Mouse (Mus musculus) myocyte (in vitro differentiated cells): ENCODE data around the gene Acot5. TPM values are rescaled to one million over a fixed set of nuclear protein-coding genes. Genes with fewer than 3 reads are reported as not detected.
"Not testable (repeated sequence)": the region's sequence is repeated elsewhere in the genome, so short reads cannot be mapped to it uniquely, and the experiment has no call there.

Experiments
- H3K27me3 ChIP-seq: one replicate; pipeline ENCODE4 v1.6.1; 2011; ENCODE audit not compliant: control insufficient read depth, insufficient read depth, insufficient read length
- H3K36me3 ChIP-seq: one replicate; pipeline ENCODE4 v1.6.1; 2011; ENCODE audit not compliant: control insufficient read depth, insufficient read depth
- H3K4me2 ChIP-seq: one replicate; pipeline ENCODE4 v1.6.1; 2011; ENCODE audit warnings: low read depth, control low read depth
- H3K4me3 ChIP-seq: one replicate; pipeline ENCODE4 v1.5.1; 2011; ENCODE audit warnings: mild to moderate bottlenecking, control low read depth, moderate library complexity
- H3K79me2 ChIP-seq: one replicate; pipeline ENCODE4 v1.6.1; 2011; ENCODE audit not compliant: control insufficient read depth, insufficient read depth
- H3ac ChIP-seq: one replicate; pipeline ENCODE4 v1.6.1; 2011; ENCODE audit not compliant: control insufficient read depth, insufficient read length
- CEBPB ChIP-seq: IDR thresholded peaks from 2 replicates; pipeline ENCODE4 v1.6.1; 2011; ENCODE audit warnings: mild to moderate bottlenecking, moderate library complexity; ENCODE audit not compliant: poor library complexity, insufficient read depth, severe bottlenecking
- E2F4 ChIP-seq: IDR thresholded peaks from one replicate; pipeline ENCODE4 v1.6.1; 2011; ENCODE audit warnings: mild to moderate bottlenecking, control low read depth, moderate library complexity; ENCODE audit not compliant: insufficient read depth
- MAX ChIP-seq: IDR thresholded peaks from one replicate; pipeline ENCODE4 v1.6.1; 2011; ENCODE audit warnings: low read depth, mild to moderate bottlenecking, control low read depth
- MYOD1 ChIP-seq, 3 experiments: IDR thresholded peaks; one replicate each; pipeline ENCODE4 v1.6.1; 2011; ENCODE audit warnings: control low read depth in 2 of 3, low read depth in 2 of 3, mild to moderate bottlenecking in 2 of 3, moderate library complexity in 1 of 3; ENCODE audit not compliant: insufficient read length in 2 of 3, control insufficient read depth in 1 of 3
- MYOG ChIP-seq, 3 experiments: IDR thresholded peaks; one replicate each; pipeline ENCODE4 v1.6.1; 2011; ENCODE audit warnings: control low read depth in 2 of 3, low read depth in 2 of 3, mild to moderate bottlenecking in 2 of 3; ENCODE audit not compliant: insufficient read length in 2 of 3, control insufficient read depth in 1 of 3, insufficient read depth in 1 of 3
- POLR2A ChIP-seq: IDR thresholded peaks from one replicate; pipeline ENCODE4 v1.6.1; 2011; ENCODE audit warnings: low read depth, mild to moderate bottlenecking, control low read depth, moderate library complexity; ENCODE audit not compliant: insufficient read length
- POLR2AphosphoS2 ChIP-seq: IDR thresholded peaks from one replicate; pipeline ENCODE4 v1.6.1; 2011; ENCODE audit warnings: low read depth, control low read depth; ENCODE audit not compliant: insufficient read length
- REST ChIP-seq: IDR thresholded peaks from one replicate; pipeline ENCODE4 v1.6.1; 2011; ENCODE audit warnings: mild to moderate bottlenecking, control low read depth, moderate library complexity; ENCODE audit not compliant: insufficient read depth, insufficient read length
- SRF ChIP-seq: IDR thresholded peaks from one replicate; pipeline ENCODE4 v1.6.1; 2011; ENCODE audit warnings: low read depth; ENCODE audit not compliant: control insufficient read depth, insufficient read length
- TCF12 ChIP-seq: IDR thresholded peaks from one replicate; pipeline ENCODE4 v1.6.1; 2011; ENCODE audit warnings: mild to moderate bottlenecking, control low read depth; ENCODE audit not compliant: poor library complexity, insufficient read depth, severe bottlenecking
- TCF3 ChIP-seq: IDR thresholded peaks from one replicate; pipeline ENCODE4 v1.6.1; 2011; ENCODE audit warnings: low read depth, control low read depth; ENCODE audit not compliant: insufficient read length
- USF1 ChIP-seq: IDR thresholded peaks from one replicate; pipeline ENCODE4 v1.6.1; 2011; ENCODE audit warnings: low read depth, mild to moderate bottlenecking, control low read depth, moderate library complexity
- polyA plus RNA-seq: library from polyadenylated mRNA; unstranded; fragments of >200 nt; fragmentation: generic; extraction: Trizol; gene quantifications from one replicate; pipeline ENCODE4 v1.2.1, GENCODE M21; 2012; ENCODE audit warnings: missing spikeins

The Acot5 gene
- not detected for polyA plus RNA-seq

GRCm38 (mm10) chr12:84068986-84069385 lies at the start of gene Acot5:
Gene Acot5, plus strand, starts transcription at chr12:84069325.
- no peak within 1 kb of the TSS for H3ac ChIP-seq
- no peak within 1 kb of the TSS for H3K4me2 ChIP-seq
- no peak within 1 kb of the TSS for H3K4me3 ChIP-seq
- no peak for TF ChIP-seq E2F4
- TF ChIP-seq REST, result no peak
- TF ChIP-seq CEBPB, result no peak
- TF ChIP-seq MYOG (IDR thresholded peaks at IDR 0.05; ENCODE audit: control insufficient read depth in 1 of 3, insufficient read depth in 1 of 3, insufficient read length in 2 of 3, low read depth in 2 of 3), result no peak
- TF ChIP-seq POLR2AphosphoS2, result no peak
- no peak for TF ChIP-seq MAX
- no peak for TF ChIP-seq TCF12
- no peak for TF ChIP-seq USF1
- no peak for TF ChIP-seq MYOD1 (IDR thresholded peaks at IDR 0.05; ENCODE audit: control insufficient read depth in 1 of 3, insufficient read length in 2 of 3, low read depth in 2 of 3)
- TF ChIP-seq SRF, result no peak
- TF ChIP-seq POLR2A, result no peak
- no peak for TF ChIP-seq TCF3
- no peaks in the 10 kb centered on the region for H3K79me2 ChIP-seq
- peaks cover 51% of the 10 kb centered on the region for H3K27me3 ChIP-seq
- no peaks in the 10 kb centered on the region for H3K36me3 ChIP-seq

- peaks cover 14% of the 10 kb centered on the region for H3K27me3 ChIP-seq
- not testable (repeated sequence) for H3ac ChIP-seq, H3K36me3 ChIP-seq, H3K4me2 ChIP-seq, H3K79me2 ChIP-seq, H3K4me3 ChIP-seq
Measured at GRCm38 (mm10) chr12:84020528-84020927, 48.6 kb upstream of the Acot5 start.

- H3K79me2 ChIP-seq, H3K4me2 ChIP-seq, H3K36me3 ChIP-seq, H3K4me3 ChIP-seq, H3ac ChIP-seq: not testable (repeated sequence)
- H3K27me3 ChIP-seq, result peaks cover 14% of the 10 kb centered on the region
Measured at GRCm38 (mm10) chr12:84022266-84022665, 46.9 kb upstream of the Acot5 start.

- H3ac ChIP-seq, result no peak overlapping the region
- H3K4me2 ChIP-seq, result no peak overlapping the region
- H3K36me3 ChIP-seq, result no peaks in the 10 kb centered on the region
- H3K79me2 ChIP-seq, result no peaks in the 10 kb centered on the region
- TF ChIP-seq CEBPB (no peak), MYOG (IDR thresholded peaks at IDR 0.05; ENCODE audit: control insufficient read depth in 1 of 3, insufficient read depth in 1 of 3, insufficient read length in 2 of 3, low read depth in 2 of 3) (no peak)
- H3K27me3 ChIP-seq, result peaks cover 10% of the 10 kb centered on the region
- no peak overlapping the region for H3K4me3 ChIP-seq
Measured at GRCm38 (mm10) chr12:84023052-84023745, 45.9 kb upstream of the Acot5 start.

GRCm38 (mm10) chr12:84025888-84026287 lies 43.2 kb upstream of the Acot5 start:
- Histone ChIP-seq H3K79me2 (no peaks in the 10 kb centered on the region), H3K4me2 (no peak overlapping the region), H3K36me3 (no peaks in the 10 kb centered on the region), H3K4me3 (no peak overlapping the region), H3K27me3 (no peaks in the 10 kb centered on the region), H3ac (no peak overlapping the region)
- TF ChIP-seq POLR2AphosphoS2, result no peak

- H3K4me3 ChIP-seq, H3K79me2 ChIP-seq, H3K36me3 ChIP-seq, H3ac ChIP-seq, H3K27me3 ChIP-seq, H3K4me2 ChIP-seq: not testable (repeated sequence)
Measured at GRCm38 (mm10) chr12:84028328-84028727, 40.8 kb upstream of the Acot5 start.

- H3K36me3 ChIP-seq, H3ac ChIP-seq, H3K27me3 ChIP-seq, H3K79me2 ChIP-seq, H3K4me3 ChIP-seq, H3K4me2 ChIP-seq: not testable (repeated sequence)
Measured at GRCm38 (mm10) chr12:84029043-84029442, 40.1 kb upstream of the Acot5 start.
